Mouse (Mus musculus) thymus, postnatal 25 days (tissue): ENCODE data around the gene Vmn1r52.
"Not testable (repeated sequence)": the region's sequence is repeated elsewhere in the genome, so short reads cannot be mapped to it uniquely, and the experiment has no call there.

Source experiments
- DNase-seq: peaks from one replicate; pipeline ENCODE4 v3.0.0; 2022

Gene Vmn1r52

DNA sequence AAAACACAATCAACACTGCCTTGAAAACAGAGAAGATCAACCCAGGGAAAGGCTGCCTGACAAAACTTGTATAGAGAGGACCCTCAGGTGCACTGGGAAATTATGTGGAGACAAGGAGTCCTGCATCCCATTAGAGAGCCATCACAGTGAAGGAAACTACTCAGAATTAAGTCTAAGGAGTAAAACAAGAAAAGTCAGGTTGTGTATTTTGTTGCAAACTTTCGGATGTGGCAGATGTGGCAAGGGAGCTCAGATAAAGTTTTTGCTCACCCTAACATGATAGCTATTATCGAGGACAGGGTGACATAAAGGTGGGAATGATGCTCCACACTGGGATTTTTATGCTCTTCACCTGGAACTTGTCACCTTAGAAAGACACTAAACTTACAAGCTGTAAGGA lies at the start of gene Vmn1r52:
Gene Vmn1r52, plus strand, starts transcription at position 301 of the 400 bp plus-strand sequence.
- no peak for DNase-seq

DNA sequence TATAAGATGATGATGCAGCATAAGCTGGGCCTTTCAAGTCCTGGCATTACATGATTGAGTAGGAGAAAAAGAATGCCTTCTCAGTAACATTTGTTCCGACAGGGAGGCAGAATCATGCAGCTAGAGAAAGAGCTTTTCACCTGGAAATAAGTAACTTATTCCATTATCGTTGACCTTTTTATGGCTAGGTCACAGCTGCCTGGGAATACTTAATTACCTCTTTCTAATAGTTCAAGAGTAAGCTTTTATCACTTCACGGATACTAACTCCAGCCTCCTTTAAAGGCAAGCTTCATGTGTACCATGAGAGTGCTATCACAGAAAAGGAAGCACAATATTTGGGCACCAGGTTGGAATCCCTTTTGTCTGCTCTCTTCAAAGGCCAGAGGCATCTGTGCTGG lies 14.5 kb upstream of the Vmn1r52 start:
- no peak for DNase-seq

DNA sequence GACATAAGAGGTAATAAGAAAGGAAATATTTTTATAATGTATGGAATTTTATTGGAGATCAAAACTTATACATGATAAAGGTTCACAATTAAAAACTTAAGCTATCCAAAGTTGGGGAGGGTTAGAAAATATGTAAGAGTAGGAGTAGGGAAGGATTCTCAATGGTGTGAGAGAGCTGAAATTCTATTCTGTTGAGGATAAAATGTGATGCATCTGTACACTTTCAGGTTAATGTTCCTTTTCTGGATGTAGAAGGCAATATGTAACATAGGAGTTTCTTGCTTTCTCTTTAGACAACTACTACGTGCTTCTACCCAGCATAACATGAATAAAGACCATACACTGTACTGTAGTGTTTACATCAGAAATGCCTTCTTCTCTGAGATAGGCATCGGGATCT lies 27.9 kb downstream of the Vmn1r52 start, which contains the start of gene V1ra8:
Gene V1ra8, plus strand, starts transcription at position 301 of the 400 bp plus-strand sequence.
- DNase-seq = not testable (repeated sequence)

DNA sequence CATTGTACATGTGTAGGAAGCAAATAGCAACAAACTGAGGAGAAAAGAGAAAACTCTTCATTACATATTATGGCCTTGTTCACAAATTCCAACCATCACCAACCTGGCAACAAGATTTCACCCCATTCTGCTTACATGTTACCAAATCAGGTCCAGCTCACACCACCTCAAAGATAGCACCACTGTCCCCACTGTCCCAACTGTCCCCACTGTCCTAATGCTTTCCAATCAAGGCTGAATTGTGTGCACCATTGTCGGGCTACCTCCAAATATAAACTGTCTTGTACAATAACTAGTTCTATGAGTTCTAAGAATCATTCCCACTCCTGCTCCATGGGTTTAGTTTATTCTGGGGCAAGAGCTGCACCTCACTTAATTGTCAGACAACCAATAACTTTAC lies 49.7 kb downstream of the Vmn1r52 start, which contains the start of gene Vmn1r53:
Gene Vmn1r53, minus strand, starts transcription at position 101 of the 400 bp plus-strand sequence.
- no peak for DNase-seq
